Mouse (Mus musculus): ENCODE measurements at regions not wholly inside any gene's neighbourhood (a gene's known extent, or its start where the extent isn't known, plus 50 kb on each side); places are given as distances from the start of the nearest gene placed in this dataset.

- WGBS: 88% methylated on average over 8 of the region's 8 CpGs
- Histone ChIP-seq H3K36me3 (ENCODE audit: control insufficient read depth, insufficient read depth, low read length) (no peaks in the 10 kb centered on the region), H3K4me1 (ENCODE audit: control insufficient read depth, insufficient read depth, low read depth, low read length) (no peaks in the 10 kb centered on the region), H3K4me2 (ENCODE audit: low read length) (no peak overlapping the region), H3K9me3 (ENCODE audit: control insufficient read depth, low read length) (no peaks in the 10 kb centered on the region), H3K27ac (ENCODE audit: low read depth, low read length) (no peak overlapping the region), H3K4me3 (ENCODE audit: low read length) (no peak overlapping the region), H3K9ac (ENCODE audit: low read depth, low read length) (no peak overlapping the region), H3K27me3 (replicated peaks; ENCODE audit: control insufficient read depth, insufficient read depth, low read length) (peaks cover 3% of the 10 kb centered on the region; the same call in 1 of the 2 replicates)
- ATAC-seq: no peak
These were observed 255.3 kb downstream of the Foxa2 start for GRCm38 (mm10) chr2:147791434-147791833.

GRCm38 (mm10) chr2:147789877-147790276 lies 256.9 kb downstream of the Foxa2 start:
- Histone ChIP-seq H3K9ac (ENCODE audit: low read depth, low read length) (no peak overlapping the region), H3K4me2 (ENCODE audit: low read length) (no peak overlapping the region), H3K27me3 (replicated peaks; ENCODE audit: control insufficient read depth, insufficient read depth, low read length) (peaks cover 5% of the 10 kb centered on the region; the same call in 1 of the 2 replicates), H3K4me1 (ENCODE audit: control insufficient read depth, insufficient read depth, low read depth, low read length) (no peaks in the 10 kb centered on the region), H3K9me3 (ENCODE audit: control insufficient read depth, low read length) (no peaks in the 10 kb centered on the region), H3K4me3 (ENCODE audit: low read length) (no peak overlapping the region), H3K36me3 (ENCODE audit: control insufficient read depth, insufficient read depth, low read length) (no peaks in the 10 kb centered on the region), H3K27ac (ENCODE audit: low read depth, low read length) (no peak overlapping the region)
- ATAC-seq: no peak
- 75% methylated on average over 1 of the region's 1 CpGs for WGBS

- Histone ChIP-seq H3K9me3 (ENCODE audit: control insufficient read depth, low read length) (no peaks in the 10 kb centered on the region), H3K4me3 (ENCODE audit: low read length) (no peak overlapping the region), H3K36me3 (ENCODE audit: control insufficient read depth, insufficient read depth, low read length) (no peaks in the 10 kb centered on the region), H3K27me3 (replicated peaks; ENCODE audit: control insufficient read depth, insufficient read depth, low read length) (peaks cover 5% of the 10 kb centered on the region; the same call in 1 of the 2 replicates), H3K9ac (ENCODE audit: low read depth, low read length) (no peak overlapping the region), H3K27ac (ENCODE audit: low read depth, low read length) (no peak overlapping the region), H3K4me2 (ENCODE audit: low read length) (no peak overlapping the region), H3K4me1 (ENCODE audit: control insufficient read depth, insufficient read depth, low read depth, low read length) (no peaks in the 10 kb centered on the region)
- ATAC-seq: no peak
- WGBS: 6% methylated on average over 3 of the region's 3 CpGs
These were observed 257.5 kb downstream of the Foxa2 start for GRCm38 (mm10) chr2:147789268-147789667.

- H3K27ac ChIP-seq (ENCODE audit: low read depth, low read length): no peak overlapping the region
- no peak overlapping the region for H3K4me2 ChIP-seq (ENCODE audit: low read length)
- H3K9ac ChIP-seq (ENCODE audit: low read depth, low read length): no peak overlapping the region
- WGBS: 72% methylated on average over 3 of the region's 3 CpGs
- peaks cover 7% of the 10 kb centered on the region for H3K27me3 ChIP-seq (replicated peaks; ENCODE audit: control insufficient read depth, insufficient read depth, low read length)
- H3K9me3 ChIP-seq (ENCODE audit: control insufficient read depth, low read length): no peaks in the 10 kb centered on the region
- ATAC-seq: no peak
- no peaks in the 10 kb centered on the region for H3K4me1 ChIP-seq (ENCODE audit: control insufficient read depth, insufficient read depth, low read depth, low read length)
- no peaks in the 10 kb centered on the region for H3K36me3 ChIP-seq (ENCODE audit: control insufficient read depth, insufficient read depth, low read length)
- no peak overlapping the region for H3K4me3 ChIP-seq (ENCODE audit: low read length)
These were observed 258.8 kb downstream of the Foxa2 start for GRCm38 (mm10) chr2:147788001-147788400.

GRCm38 (mm10) chr2:147782496-147782895 lies 264.3 kb downstream of the Foxa2 start:
- Histone ChIP-seq H3K27me3 (replicated peaks; ENCODE audit: control insufficient read depth, insufficient read depth, low read length) (peaks cover 7% of the 10 kb centered on the region; the same call in 1 of the 2 replicates), H3K36me3 (ENCODE audit: control insufficient read depth, insufficient read depth, low read length) (no peaks in the 10 kb centered on the region), H3K4me2 (ENCODE audit: low read length) (no peak overlapping the region), H3K9me3 (ENCODE audit: control insufficient read depth, low read length) (no peaks in the 10 kb centered on the region), H3K4me1 (ENCODE audit: control insufficient read depth, insufficient read depth, low read depth, low read length) (no peaks in the 10 kb centered on the region), H3K9ac (ENCODE audit: low read depth, low read length) (no peak overlapping the region), H3K4me3 (ENCODE audit: low read length) (no peak overlapping the region), H3K27ac (ENCODE audit: low read depth, low read length) (no peak overlapping the region)
- no peak for ATAC-seq
- 73% methylated on average over 2 of the region's 2 CpGs for WGBS

GRCm38 (mm10) chr2:147776316-147776715 lies 270.5 kb downstream of the Foxa2 start:
- Histone ChIP-seq H3K4me3 (ENCODE audit: low read length) (no peak overlapping the region), H3K9me3 (ENCODE audit: control insufficient read depth, low read length) (no peaks in the 10 kb centered on the region), H3K9ac (ENCODE audit: low read depth, low read length) (no peak overlapping the region), H3K27me3 (replicated peaks; ENCODE audit: control insufficient read depth, insufficient read depth, low read length) (no peaks in the 10 kb centered on the region), H3K4me2 (ENCODE audit: low read length) (no peak overlapping the region), H3K4me1 (ENCODE audit: control insufficient read depth, insufficient read depth, low read depth, low read length) (no peaks in the 10 kb centered on the region), H3K36me3 (ENCODE audit: control insufficient read depth, insufficient read depth, low read length) (no peaks in the 10 kb centered on the region), H3K27ac (ENCODE audit: low read depth, low read length) (no peak overlapping the region)
- WGBS: 45% methylated on average over 2 of the region's 2 CpGs
- no peak for ATAC-seq

GRCm38 (mm10) chr2:147772579-147772978 lies 274.2 kb downstream of the Foxa2 start:
- H3K36me3 ChIP-seq (ENCODE audit: control insufficient read depth, insufficient read depth, low read length): no peaks in the 10 kb centered on the region
- no peak overlapping the region for H3K27ac ChIP-seq (ENCODE audit: low read depth, low read length)
- no peaks in the 10 kb centered on the region for H3K4me1 ChIP-seq (ENCODE audit: control insufficient read depth, insufficient read depth, low read depth, low read length)
- WGBS: 63% methylated on average over 1 of the region's 1 CpGs
- H3K4me2 ChIP-seq (ENCODE audit: low read length): no peak overlapping the region
- no peaks in the 10 kb centered on the region for H3K27me3 ChIP-seq (replicated peaks; ENCODE audit: control insufficient read depth, insufficient read depth, low read length)
- H3K4me3 ChIP-seq (ENCODE audit: low read length): no peak overlapping the region
- no peak for ATAC-seq
- no peak overlapping the region for H3K9ac ChIP-seq (ENCODE audit: low read depth, low read length)
- H3K9me3 ChIP-seq (ENCODE audit: control insufficient read depth, low read length): no peaks in the 10 kb centered on the region

- Histone ChIP-seq H3K4me2 (ENCODE audit: low read length) (no peak overlapping the region), H3K9ac (ENCODE audit: low read depth, low read length) (no peak overlapping the region), H3K36me3 (ENCODE audit: control insufficient read depth, insufficient read depth, low read length) (no peaks in the 10 kb centered on the region), H3K4me3 (ENCODE audit: low read length) (no peak overlapping the region), H3K9me3 (ENCODE audit: control insufficient read depth, low read length) (no peaks in the 10 kb centered on the region), H3K27me3 (replicated peaks; ENCODE audit: control insufficient read depth, insufficient read depth, low read length) (no peaks in the 10 kb centered on the region), H3K27ac (ENCODE audit: low read depth, low read length) (no peak overlapping the region), H3K4me1 (ENCODE audit: control insufficient read depth, insufficient read depth, low read depth, low read length) (no peaks in the 10 kb centered on the region)
- WGBS: 71% methylated on average over 2 of the region's 2 CpGs
- no peak for ATAC-seq
These were observed 293.7 kb downstream of the Foxa2 start for GRCm38 (mm10) chr2:147753089-147753488.

GRCm38 (mm10) chr2:147751831-147752230 lies 294.9 kb downstream of the Foxa2 start:
- H3K9me3 ChIP-seq (ENCODE audit: control insufficient read depth, low read length): no peaks in the 10 kb centered on the region
- no peak overlapping the region for H3K27ac ChIP-seq (ENCODE audit: low read depth, low read length)
- H3K4me1 ChIP-seq (ENCODE audit: control insufficient read depth, insufficient read depth, low read depth, low read length): no peaks in the 10 kb centered on the region
- H3K4me2 ChIP-seq (ENCODE audit: low read length): no peak overlapping the region
- WGBS: 91% methylated on average over 3 of the region's 3 CpGs
- H3K36me3 ChIP-seq (ENCODE audit: control insufficient read depth, insufficient read depth, low read length): no peaks in the 10 kb centered on the region
- no peaks in the 10 kb centered on the region for H3K27me3 ChIP-seq (replicated peaks; ENCODE audit: control insufficient read depth, insufficient read depth, low read length)
- H3K9ac ChIP-seq (ENCODE audit: low read depth, low read length): no peak overlapping the region
- no peak overlapping the region for H3K4me3 ChIP-seq (ENCODE audit: low read length)
- ATAC-seq: no peak

- Histone ChIP-seq H3K9ac (ENCODE audit: low read depth, low read length) (no peak overlapping the region), H3K27ac (ENCODE audit: low read depth, low read length) (no peak overlapping the region), H3K27me3 (replicated peaks; ENCODE audit: control insufficient read depth, insufficient read depth, low read length) (no peaks in the 10 kb centered on the region), H3K4me2 (ENCODE audit: low read length) (no peak overlapping the region), H3K4me3 (ENCODE audit: low read length) (no peak overlapping the region), H3K36me3 (ENCODE audit: control insufficient read depth, insufficient read depth, low read length) (no peaks in the 10 kb centered on the region), H3K4me1 (ENCODE audit: control insufficient read depth, insufficient read depth, low read depth, low read length) (no peaks in the 10 kb centered on the region), H3K9me3 (ENCODE audit: control insufficient read depth, low read length) (no peaks in the 10 kb centered on the region)
- WGBS: 52% methylated on average over 4 of the region's 4 CpGs
- no peak for ATAC-seq
These were observed 298.8 kb downstream of the Foxa2 start for GRCm38 (mm10) chr2:147748006-147748405.
